Mouse (Mus musculus) MEL (cell line): ENCODE measurements around the gene Omt2a. TPM values are rescaled to one million over a fixed set of nuclear protein-coding genes. Genes with fewer than 3 reads are reported as not detected.

ENCODE experiments used
- DNase-seq: peaks from one replicate; pipeline ENCODE4 v3.0.0; 2011; ENCODE audit warnings: low read depth, low spot score
- H3K27ac ChIP-seq: 2 replicates; pipeline ENCODE4 v1.5.1; 2012; ENCODE audit warnings: low read depth, mild to moderate bottlenecking, control low read depth, low read length, moderate library complexity; ENCODE audit not compliant: control insufficient read depth
- H3K27me3 ChIP-seq, 2 experiments: fragments of 150-350 bp in 1 of 2; sonication (generic) in 1 of 2; 2 replicates each; pipeline ENCODE4 v1.6.1; 2012; ENCODE audit warnings: low read length in 2 of 2, mild to moderate bottlenecking in 2 of 2, improper control_type of control experiment in 1 of 2, moderate library complexity in 1 of 2; ENCODE audit not compliant: insufficient read depth in 2 of 2, control insufficient read depth in 1 of 2
- H3K36me3 ChIP-seq, 2 experiments: 2 replicates each; pipeline ENCODE4 v1.6.1; 2012 to 2014; ENCODE audit warnings: low read length in 2 of 2, improper control_type of control experiment in 1 of 2, inconsistent platforms in 1 of 2, mild to moderate bottlenecking in 1 of 2; ENCODE audit not compliant: insufficient read depth in 2 of 2, control insufficient read depth in 1 of 2
- H3K4me1 ChIP-seq, 2 experiments: fragments of 150-350 bp in 1 of 2; sonication (generic) in 1 of 2; 2 replicates each; pipeline ENCODE4 v1.6.1; 2012; ENCODE audit warnings: low read length in 2 of 2, improper control_type of control experiment in 1 of 2, mild to moderate bottlenecking in 1 of 2; ENCODE audit not compliant: insufficient read depth in 2 of 2, control insufficient read depth in 1 of 2
- H3K4me3 ChIP-seq, 2 experiments: fragments of 150-350 bp in 1 of 2; sonication (generic) in 1 of 2; 2 replicates each; pipeline ENCODE4 v1.5.1; 2012; ENCODE audit warnings: low read depth in 2 of 2, low read length in 2 of 2, mild to moderate bottlenecking in 2 of 2, moderate library complexity in 2 of 2, control low read depth in 1 of 2, improper control_type of control experiment in 1 of 2; ENCODE audit not compliant: control insufficient read depth in 1 of 2, insufficient read depth in 1 of 2
- H3K79me2 ChIP-seq: 2 replicates; pipeline ENCODE4 v1.6.1; 2012; ENCODE audit warnings: mild to moderate bottlenecking, low read length, moderate library complexity; ENCODE audit not compliant: control insufficient read depth, poor library complexity, insufficient read depth
- H3K9ac ChIP-seq: 2 replicates; pipeline ENCODE4 v1.6.1; 2012; ENCODE audit warnings: low read depth, mild to moderate bottlenecking, control low read depth, low read length, moderate library complexity; ENCODE audit not compliant: control insufficient read depth, poor library complexity, severe bottlenecking
- H3K9me3 ChIP-seq: fragments of 150-350 bp; sonication (generic); replicated peaks from 2 replicates; pipeline ENCODE4 v1.6.1; 2012; ENCODE audit warnings: mild to moderate bottlenecking, low read length, improper control_type of control experiment, moderate library complexity; ENCODE audit not compliant: insufficient read depth
- BHLHE40 ChIP-seq: IDR thresholded peaks from 2 replicates; pipeline ENCODE4 v1.6.1; 2012; ENCODE audit warnings: low read depth, mild to moderate bottlenecking, inconsistent platforms, low read length, improper control_type of control experiment, borderline replicate concordance
- CHD1 ChIP-seq: IDR thresholded peaks from 2 replicates; pipeline ENCODE4 v1.6.1; 2012; ENCODE audit warnings: low read depth, mild to moderate bottlenecking, inconsistent platforms, low read length, improper control_type of control experiment
- CHD2 ChIP-seq: IDR thresholded peaks from 2 replicates; pipeline ENCODE4 v1.6.1; 2011; ENCODE audit warnings: low read length, improper control_type of control experiment
- CTCF ChIP-seq, 3 experiments: IDR thresholded peaks in 2 of 3; conservative IDR thresholded peaks in 1 of 3; 2 replicates each; pipeline ENCODE4 v1.5.1; 2011 to 2012; ENCODE audit warnings: low read length in 3 of 3, low read depth in 2 of 3, mild to moderate bottlenecking in 2 of 3, improper control_type of control experiment in 1 of 3, inconsistent platforms in 1 of 3, mixed read lengths in 1 of 3, moderate library complexity in 1 of 3; ENCODE audit not compliant: control insufficient read depth in 1 of 3, insufficient read depth in 1 of 3, poor library complexity in 1 of 3, severe bottlenecking in 1 of 3
- E2F4 ChIP-seq: IDR thresholded peaks from 2 replicates; pipeline ENCODE4 v1.6.1; 2011; ENCODE audit warnings: low read depth, low read length, improper control_type of control experiment, borderline replicate concordance
- ELF1 ChIP-seq: IDR thresholded peaks from 2 replicates; pipeline ENCODE4 v1.6.1; 2014; ENCODE audit warnings: low read depth, mild to moderate bottlenecking, inconsistent platforms, low read length, improper control_type of control experiment, moderate library complexity
- EP300 ChIP-seq, 2 experiments: IDR thresholded peaks; 2 replicates each; pipeline ENCODE4 v1.6.1; 2011; ENCODE audit warnings: improper control_type of control experiment in 2 of 2, low read length in 2 of 2, low read depth in 1 of 2, mild to moderate bottlenecking in 1 of 2
- ETS1 ChIP-seq: IDR thresholded peaks from 2 replicates; pipeline ENCODE4 v1.6.1; 2012; ENCODE audit warnings: low read depth, mild to moderate bottlenecking, inconsistent platforms, low read length, improper control_type of control experiment, moderate library complexity
- GABPA ChIP-seq: IDR thresholded peaks from 2 replicates; pipeline ENCODE4 v1.6.1; 2012; ENCODE audit warnings: low read depth, mild to moderate bottlenecking, inconsistent platforms, low read length, improper control_type of control experiment, moderate library complexity
- HCFC1 ChIP-seq: IDR thresholded peaks from 2 replicates; pipeline ENCODE4 v1.6.1; 2012; ENCODE audit warnings: low read depth, mild to moderate bottlenecking, inconsistent platforms, low read length, improper control_type of control experiment, moderate library complexity
- JUND ChIP-seq: IDR thresholded peaks from 2 replicates; pipeline ENCODE4 v1.6.1; 2011; ENCODE audit warnings: low read depth, mild to moderate bottlenecking, improper control_type of control experiment, low read length
- KAT2A ChIP-seq: conservative IDR thresholded peaks from 2 replicates; pipeline ENCODE4 v1.6.1; 2012; ENCODE audit warnings: low read depth, low read length, improper control_type of control experiment, inconsistent platforms
- MAZ ChIP-seq: IDR thresholded peaks from 2 replicates; pipeline ENCODE4 v1.6.1; 2012; ENCODE audit warnings: low read depth, mild to moderate bottlenecking, inconsistent platforms, low read length, improper control_type of control experiment
- MXI1 ChIP-seq: IDR thresholded peaks from 2 replicates; pipeline ENCODE4 v1.6.1; 2011; ENCODE audit warnings: mild to moderate bottlenecking, low read depth, low read length, improper control_type of control experiment
- MYB ChIP-seq: IDR thresholded peaks from 2 replicates; pipeline ENCODE4 v1.6.1; 2011; ENCODE audit warnings: mild to moderate bottlenecking, low read depth, low read length, improper control_type of control experiment
- MYC ChIP-seq: IDR thresholded peaks from 2 replicates; pipeline ENCODE4 v1.6.1; 2011; ENCODE audit warnings: low read depth, mild to moderate bottlenecking, low read length, improper control_type of control experiment, moderate library complexity
- NELFE ChIP-seq: IDR thresholded peaks from 2 replicates; pipeline ENCODE4 v1.6.1; 2011; ENCODE audit warnings: low read depth, low read length, improper control_type of control experiment
- POLR2A ChIP-seq, 2 experiments: IDR thresholded peaks; 2 replicates each; pipeline ENCODE4 v1.6.1; 2011 to 2012; ENCODE audit warnings: low read length in 2 of 2, mild to moderate bottlenecking in 2 of 2, control low read depth in 1 of 2, improper control_type of control experiment in 1 of 2, low read depth in 1 of 2, moderate library complexity in 1 of 2; ENCODE audit not compliant: control insufficient read depth in 1 of 2, insufficient read depth in 1 of 2, poor library complexity in 1 of 2
- POLR2AphosphoS2 ChIP-seq: IDR thresholded peaks from 2 replicates; pipeline ENCODE4 v1.6.1; 2011; ENCODE audit warnings: low read length, improper control_type of control experiment
- POLR2AphosphoS5 ChIP-seq: IDR thresholded peaks from 2 replicates; pipeline ENCODE4 v1.6.1; 2012; ENCODE audit warnings: low read depth, borderline replicate concordance, mild to moderate bottlenecking, inconsistent platforms, low read length, moderate library complexity, mixed read lengths
- RAD21 ChIP-seq: IDR thresholded peaks from 2 replicates; pipeline ENCODE4 v1.6.1; 2011; ENCODE audit warnings: mild to moderate bottlenecking, low read depth, low read length, improper control_type of control experiment
- RCOR1 ChIP-seq: IDR thresholded peaks from 2 replicates; pipeline ENCODE4 v1.6.1; 2012; ENCODE audit warnings: low read depth, mild to moderate bottlenecking, inconsistent platforms, low read length, improper control_type of control experiment
- SIN3A ChIP-seq: IDR thresholded peaks from 2 replicates; pipeline ENCODE4 v1.6.1; 2012; ENCODE audit warnings: low read length, improper control_type of control experiment, inconsistent platforms
- TAL1 ChIP-seq: IDR thresholded peaks from 2 replicates; pipeline ENCODE4 v1.6.1; 2012; ENCODE audit warnings: mild to moderate bottlenecking, inconsistent platforms, low read length, moderate library complexity, mixed read lengths
- TBP ChIP-seq: IDR thresholded peaks from 2 replicates; pipeline ENCODE4 v1.8.0; 2011; ENCODE audit warnings: low read depth, low read length, improper control_type of control experiment
- TCF12 ChIP-seq: IDR thresholded peaks from 2 replicates; pipeline ENCODE4 v1.6.1; 2014; ENCODE audit warnings: low read depth, mild to moderate bottlenecking, inconsistent platforms, low read length, improper control_type of control experiment, moderate library complexity
- USF1 ChIP-seq: IDR thresholded peaks from 2 replicates; pipeline ENCODE4 v1.6.1; 2014; ENCODE audit warnings: low read depth, mild to moderate bottlenecking, inconsistent platforms, low read length, improper control_type of control experiment, moderate library complexity
- ZC3H11A ChIP-seq: IDR thresholded peaks from 2 replicates; pipeline ENCODE4 v1.6.1; 2012; ENCODE audit warnings: low read depth, mild to moderate bottlenecking, inconsistent platforms, low read length, improper control_type of control experiment
- ZKSCAN1 ChIP-seq: IDR thresholded peaks from 2 replicates; pipeline ENCODE4 v1.6.1; 2012; ENCODE audit warnings: low read depth, mild to moderate bottlenecking, inconsistent platforms, low read length, improper control_type of control experiment, moderate library complexity
- ZMIZ1 ChIP-seq: IDR thresholded peaks from 2 replicates; pipeline ENCODE4 v1.6.1; 2012; ENCODE audit warnings: low read depth, mild to moderate bottlenecking, inconsistent platforms, low read length, improper control_type of control experiment, moderate library complexity
- ZNF384 ChIP-seq: IDR thresholded peaks from 2 replicates; pipeline ENCODE4 v1.6.1; 2012; ENCODE audit warnings: low read depth, mild to moderate bottlenecking, inconsistent platforms, low read length, improper control_type of control experiment
- polyA plus RNA-seq, 2 experiments: library from polyadenylated mRNA; stranded (reverse) in 1 of 2; unstranded in 1 of 2; fragments of >175 nt in 1 of 2; fragments of >200 nt in 1 of 2; gene quantifications; 2 replicates each; pipeline versions ENCODE4 v1.2.1 to v1.2.4; 2012; ENCODE audit warnings: low replicate concordance in 2 of 2, low read depth in 1 of 2; ENCODE audit not compliant: insufficient read length in 2 of 2, insufficient read depth in 1 of 2, missing spikeins in 1 of 2
- total RNA-seq: library from RNA; depleted of rRNA; stranded (reverse); fragments of 300-350 nt; gene quantifications from 2 replicates; pipeline ENCODE4 v1.2.3, GENCODE M21; 2012

Omt2a gene
- total and polyA plus RNA-seq, 3 experiments = not detected

- Histone ChIP-seq H3K4me3 (no peak overlapping the region), H3K27me3 (peaks cover 2 to 4% of the 10 kb centered on the region in 2 experiments; a peak in 3 of 4 replicates), H3K79me2 (no peaks in the 10 kb centered on the region), H3K27ac (no peak overlapping the region)
- TF ChIP-seq GABPA (no peak), MYC (no peak), RCOR1 (no peak), POLR2AphosphoS5 (no peak), POLR2A (IDR thresholded peaks at IDR 0.05; ENCODE audit: control insufficient read depth in 1 of 2, insufficient read depth in 1 of 2, low read depth in 1 of 2, low read length in 2 of 2, poor library complexity in 1 of 2) (no peak), MYB (no peak), TAL1 (no peak), CHD1 (no peak), TCF12 (no peak), ZKSCAN1 (no peak), POLR2AphosphoS2 (no peak), USF1 (no peak), KAT2A (no peak), JUND (no peak), ZMIZ1 (no peak), TBP (no peak), MAZ (no peak), BHLHE40 (no peak), HCFC1 (no peak), EP300 (IDR thresholded peaks at IDR 0.05; ENCODE audit: low read depth in 1 of 2, low read length in 2 of 2) (no peak)
- TF ChIP-seq, all 39 proteins: peak for 0
- no peak overlapping the region for H3K9ac ChIP-seq
- no peak for DNase-seq
- no peaks in the 10 kb centered on the region for H3K4me1 ChIP-seq
- H3K9me3 ChIP-seq = no peaks in the 10 kb centered on the region
- H3K36me3 ChIP-seq = no peaks in the 10 kb centered on the region
Measured at GRCm38 (mm10) chr9:78359750-78360483, 45.3 kb upstream of the Omt2a start.

- peak; percentile 72 for DNase-seq
- Histone ChIP-seq H3K36me3 (no peaks in the 10 kb centered on the region), H3K4me3 (no peak overlapping the region), H3K79me2 (no peaks in the 10 kb centered on the region), H3K27me3 (peaks cover 0 to 4% of the 10 kb centered on the region in 2 experiments; a peak in 2 of 4 replicates), H3K27ac (no peak overlapping the region), H3K4me1 (no peaks in the 10 kb centered on the region), H3K9me3 (no peaks in the 10 kb centered on the region), H3K9ac (no peak overlapping the region)
- no peak for TF ChIP-seq EP300 (IDR thresholded peaks at IDR 0.05; ENCODE audit: low read depth in 1 of 2, low read length in 2 of 2)
- TF ChIP-seq TAL1 = no peak
- no peak for TF ChIP-seq KAT2A
- TF ChIP-seq ZNF384 = no peak
- no peak for TF ChIP-seq MAZ
- no peak for TF ChIP-seq E2F4
- peak; percentile 30; the same call in 1 of the 2 replicates for TF ChIP-seq ZC3H11A
- TF ChIP-seq CTCF (IDR thresholded peaks at IDR 0.05 in 2 of 3, conservative IDR thresholded peaks at IDR 0.05 in 1 of 3; ENCODE audit: control insufficient read depth in 1 of 3, insufficient read depth in 1 of 3, low read depth in 2 of 3, low read length in 3 of 3, poor library complexity in 1 of 3, severe bottlenecking in 1 of 3) = peak; percentile 83 to 86 (median 84)
- no peak for TF ChIP-seq BHLHE40
- TF ChIP-seq NELFE = no peak
- no peak for TF ChIP-seq MYC
- no peak for TF ChIP-seq JUND
- TF ChIP-seq ETS1 = no peak
- peak; percentile 67 for TF ChIP-seq RAD21
- no peak for TF ChIP-seq ELF1
- no peak for TF ChIP-seq SIN3A
- no peak for TF ChIP-seq MXI1
- no peak for TF ChIP-seq RCOR1
- no peak for TF ChIP-seq CHD2
- no peak for TF ChIP-seq ZKSCAN1
- no peak for TF ChIP-seq ZMIZ1
Measured at GRCm38 (mm10) chr9:78358053-78358452, 43.5 kb upstream of the Omt2a start.
